Mouse (Mus musculus) spleen, adult 2 months (tissue): Measurements from ENCODE around the gene Zfp58. TPM values are rescaled to one million over a fixed set of nuclear protein-coding genes. Genes with fewer than 3 reads are reported as not detected.

ENCODE experiments used
- DNase-seq, 2 experiments: peaks; one replicate each; pipeline versions ENCODE4 v3.0.0 to v3.0.0-alpha.2; 2012 to 2021; ENCODE audit warnings: low spot score in 2 of 2, low read depth in 1 of 2
- H3K27ac ChIP-seq: fragments of 200-500 bp; 2 replicates; pipeline ENCODE4 v1.5.1; 2012; ENCODE audit warnings: low read length, inconsistent platforms; ENCODE audit not compliant: insufficient read depth
- H3K27me3 ChIP-seq: fragments of 200-500 bp; 2 replicates; pipeline ENCODE4 v1.6.1; 2012; ENCODE audit warnings: mild to moderate bottlenecking, moderate library complexity, low read length, inconsistent platforms; ENCODE audit not compliant: control insufficient read depth, insufficient read depth
- H3K36me3 ChIP-seq: fragments of 200-500 bp; 2 replicates; pipeline ENCODE4 v1.6.1; 2012; ENCODE audit warnings: mild to moderate bottlenecking, low read length, inconsistent platforms; ENCODE audit not compliant: control insufficient read depth, insufficient read depth
- H3K4me1 ChIP-seq: fragments of 200-500 bp; 2 replicates; pipeline ENCODE4 v1.6.1; 2011; ENCODE audit warnings: inconsistent platforms; ENCODE audit not compliant: control insufficient read depth, insufficient read depth, insufficient read length
- H3K4me3 ChIP-seq: fragments of 200-500 bp; 2 replicates; pipeline ENCODE4 v1.5.1; 2011; ENCODE audit warnings: mild to moderate bottlenecking, inconsistent platforms; ENCODE audit not compliant: insufficient read depth, insufficient read length; ENCODE audit errors: extremely low read depth
- CTCF ChIP-seq: fragments of 200-500 bp; IDR thresholded peaks from 2 replicates; pipeline ENCODE4 v1.5.1; 2011; ENCODE audit warnings: mild to moderate bottlenecking, inconsistent platforms; ENCODE audit not compliant: insufficient read depth, insufficient read length, insufficient replicate concordance; ENCODE audit errors: extremely low read depth
- POLR2A ChIP-seq: fragments of 200-500 bp; IDR thresholded peaks from 2 replicates; pipeline ENCODE4 v1.6.1; 2011; ENCODE audit warnings: low read depth, low read length, inconsistent platforms
- WGBS: fragments of 180-500 bp; shearing (Covaris S2); methylation state at CpG from one replicate; pipeline ENCODE4 v1.1.7; 2018; 5-methylcytosine and 5-hydroxymethylcytosine counted together
- polyA plus RNA-seq: library from polyadenylated mRNA; depleted of rRNA; stranded (reverse); fragments of >200 nt; gene quantifications from 2 replicates; pipeline ENCODE4 v1.2.3, GENCODE M21; 2012; rRNA removed

Zfp58 gene
- polyA plus RNA-seq, 1 experiment = 0.62 TPM

DNA sequence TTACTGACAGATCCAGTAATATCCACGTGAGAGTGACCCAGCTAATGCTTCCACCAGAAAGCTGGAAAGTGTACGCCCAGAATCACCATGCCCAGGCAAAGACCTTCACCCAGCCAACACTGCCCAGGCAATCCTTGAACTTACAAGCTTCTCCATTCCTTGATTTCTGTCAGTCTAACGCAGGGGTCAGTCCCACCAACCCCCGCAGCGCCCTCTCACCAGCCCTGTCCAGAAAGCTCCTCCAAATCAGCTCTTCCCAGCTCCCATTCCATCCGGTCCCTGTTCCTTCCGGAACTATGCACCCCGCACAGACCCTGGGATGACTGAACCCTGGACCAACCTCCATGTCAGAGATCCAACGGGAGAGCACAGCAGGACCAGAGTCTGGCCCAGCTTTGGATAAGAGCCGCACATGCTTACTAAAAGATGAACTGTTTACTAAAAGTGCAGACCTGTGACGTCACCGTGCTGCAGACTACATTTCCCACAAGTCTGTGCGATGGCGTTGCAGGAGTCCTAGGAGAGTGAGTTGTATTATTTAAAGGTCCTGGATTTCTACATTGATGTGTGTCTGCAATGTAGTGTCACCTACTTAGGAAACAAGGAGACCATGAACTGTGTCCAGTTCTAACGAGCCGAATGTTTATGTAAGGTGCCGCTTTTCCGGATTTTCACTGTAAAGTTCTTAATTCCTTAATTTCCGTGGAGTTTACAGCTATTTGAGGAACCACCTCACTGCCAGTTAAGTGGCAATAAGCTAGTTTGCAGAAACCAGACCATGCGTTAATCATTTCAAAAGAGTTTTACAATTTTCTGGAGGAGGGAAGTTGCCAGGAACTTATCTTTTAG is 49.0 kb downstream of the Zfp58 start, which contains the start of gene Zfp874a:
TSS of gene Zfp874a (minus strand) at position 453 of the 849 bp plus-strand sequence.
- Histone ChIP-seq H3K4me3 (peak within 1 kb of the TSS; percentile 77), H3K27me3 (no peaks in the 10 kb centered on the region), H3K4me1 (no peaks in the 10 kb centered on the region), H3K27ac (0 out of 2 replicates have a peak within 1 kb of the TSS, but pooled peaks have one; percentile 33), H3K36me3 (peaks cover 2% of the 10 kb centered on the region)
- no peak for TF ChIP-seq POLR2A
- TF ChIP-seq CTCF = no peak
- peak; percentile 66 to 89 for DNase-seq
- 1% methylated on average over 20 of the region's 20 CpGs for WGBS

Other genes starting within 250 kb of the Zfp58 start
- 0.41 TPM in 2 replicates for gene Zfp458, start 222.1 kb downstream of the Zfp58 start, polyA plus RNA-seq
- gene Zfp457, start 194.1 kb downstream of the Zfp58 start, polyA plus RNA-seq = 0.90 and 1.1 TPM in 2 replicates
- gene Zfp595, start 168.0 kb downstream of the Zfp58 start, polyA plus RNA-seq = 0.62 and 0.77 TPM in 2 replicates
- gene Gm28044, start 140.0 kb downstream of the Zfp58 start, polyA plus RNA-seq = not detected in 2 replicates
- 0.14 and 0.32 TPM in 2 replicates for gene Zfp953, start 139.9 kb downstream of the Zfp58 start, polyA plus RNA-seq
- gene Gm28041, start 124.8 kb downstream of the Zfp58 start, polyA plus RNA-seq = 0.20 and 0.26 TPM in 2 replicates
- 0.19 and 0.30 TPM in 2 replicates for gene Zfp456, start 124.7 kb downstream of the Zfp58 start, polyA plus RNA-seq
- gene Zfp429, start 100.7 kb downstream of the Zfp58 start, polyA plus RNA-seq = 2.7 and 2.9 TPM in 2 replicates
- gene Zfp459, start 79.1 kb downstream of the Zfp58 start, polyA plus RNA-seq = 0.23 and 0.33 TPM in 2 replicates
- gene Zfp874a, start 48.9 kb downstream of the Zfp58 start, polyA plus RNA-seq = 0.40 and 1.3 TPM in 2 replicates
- gene Zfp874b, start 16.3 kb downstream of the Zfp58 start, polyA plus RNA-seq = 1.9 and 2.8 TPM in 2 replicates
- not detected in 2 replicates for gene Gm26965, start 25.6 kb upstream of the Zfp58 start, polyA plus RNA-seq
- 8.4 and 13.3 TPM in 2 replicates for gene Zfp87, start 25.6 kb upstream of the Zfp58 start, polyA plus RNA-seq
- gene Zfp748, start 53.3 kb upstream of the Zfp58 start, polyA plus RNA-seq = 1.8 and 1.9 TPM in 2 replicates
- gene Zfp729b, start 109.2 kb upstream of the Zfp58 start, polyA plus RNA-seq = 0.29 and 0.33 TPM in 2 replicates
- 0.13 TPM in 1 of 2 replicates, not detected in the other for gene Gm49345, start 137.2 kb upstream of the Zfp58 start, polyA plus RNA-seq
- gene Zfp729a, start 137.2 kb upstream of the Zfp58 start, polyA plus RNA-seq = 0.39 and 0.57 TPM in 2 replicates
- 2.8 and 4.2 TPM in 2 replicates for gene Zfp738, start 186.5 kb upstream of the Zfp58 start, polyA plus RNA-seq
- gene Zfp65, start 228.6 kb upstream of the Zfp58 start, polyA plus RNA-seq = 0.59 and 0.77 TPM in 2 replicates